Mouse (Mus musculus): ENCODE measurements around the gene Irs1. TPM values are rescaled to one million over a fixed set of nuclear protein-coding genes. Genes with fewer than 3 reads are reported as not detected.
A peak's percentile ranks its signal among the peaks of the same experiment; 100 is the strongest.

The Irs1 gene
- total and polyA plus RNA-seq, 3 experiments = 10.5 to 50.0 (median 39.9) TPM

DNA sequence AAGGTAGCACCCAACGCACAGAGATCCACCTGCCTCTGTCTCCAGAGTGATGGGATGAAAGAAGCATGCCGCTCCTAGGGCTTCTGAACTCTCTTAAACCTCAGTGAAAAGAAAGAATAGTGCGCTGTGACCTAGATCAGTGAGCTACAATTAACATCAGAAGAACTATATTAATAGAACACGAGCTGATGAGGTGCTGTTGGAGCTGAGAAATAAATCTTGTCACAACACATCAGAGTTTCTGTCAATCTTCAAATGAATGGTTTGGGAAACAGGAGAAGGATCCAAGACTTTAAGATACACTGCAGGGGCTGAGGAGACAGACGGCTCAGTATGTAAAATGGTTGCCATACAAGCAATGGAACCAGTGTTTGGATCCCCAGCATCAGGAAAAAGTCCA is 19.0 kb downstream of the Irs1 start:
- Histone ChIP-seq H3K4me1 (ENCODE audit: control insufficient read depth, insufficient read depth, low read length) (peaks cover 6% of the 10 kb centered on the region), H3K36me3 (ENCODE audit: control insufficient read depth, insufficient read depth, low read length) (peaks cover 26% of the 10 kb centered on the region), H3K4me3 (no peak overlapping the region), H3K79me2 (replicated peaks; ENCODE audit: control insufficient read depth, insufficient read depth, low read length) (no peaks in the 10 kb centered on the region), H3K27me3 (ENCODE audit: control insufficient read depth, insufficient read depth, low read length) (no peaks in the 10 kb centered on the region), H3K9ac (ENCODE audit: low read depth, low read length) (no peak overlapping the region), H3K27ac (peak overlapping the region; percentile 58)
- TF ChIP-seq CTCF (IDR thresholded peaks at IDR 0.05) = no peak
- no peak for TF ChIP-seq EP300 (IDR thresholded peaks at IDR 0.05; ENCODE audit: insufficient read depth, low read depth, low read length)
- no peak for TF ChIP-seq POLR2A (IDR thresholded peaks at IDR 0.05; ENCODE audit: insufficient read depth, low read depth, low read length)
- intact Hi-C loops (cut with DNase I) = no loop called here
- WGBS = 61% methylated on average over 5 of the region's 5 CpGs
- no peak for DNase-seq

DNA sequence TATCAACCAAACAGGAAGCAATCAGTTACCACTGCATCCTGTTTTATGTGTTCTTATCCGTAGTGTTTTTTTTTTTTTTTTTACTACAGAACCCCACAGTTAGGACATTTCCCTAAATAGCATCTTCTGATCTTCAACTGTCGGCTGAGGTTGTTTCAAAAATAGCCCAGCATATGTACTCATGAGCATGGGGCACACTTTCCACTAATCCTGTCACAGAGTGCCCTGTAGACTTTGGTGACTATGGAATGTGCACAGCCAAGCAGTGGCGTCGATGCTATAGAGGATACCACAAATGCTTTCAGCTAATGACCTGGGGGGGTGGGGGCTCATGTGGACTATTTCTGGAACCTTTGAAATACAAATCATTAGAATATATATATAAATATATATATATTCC is 23.7 kb downstream of the Irs1 start:
- 11% methylated on average over 4 of the region's 4 CpGs for WGBS
- Histone ChIP-seq H3K36me3 (ENCODE audit: control insufficient read depth, insufficient read depth, low read length) (peaks cover 30% of the 10 kb centered on the region), H3K4me1 (ENCODE audit: control insufficient read depth, insufficient read depth, low read length) (peaks cover 7% of the 10 kb centered on the region), H3K27me3 (ENCODE audit: control insufficient read depth, insufficient read depth, low read length) (no peaks in the 10 kb centered on the region), H3K9ac (ENCODE audit: low read depth, low read length) (no peak overlapping the region), H3K4me3 (no peak overlapping the region), H3K27ac (peak overlapping the region; percentile 60), H3K79me2 (replicated peaks; ENCODE audit: control insufficient read depth, insufficient read depth, low read length) (peaks cover 3% of the 10 kb centered on the region)
- intact Hi-C loops (cut with DNase I) = no loop called here
- no peak for TF ChIP-seq CTCF (IDR thresholded peaks at IDR 0.05)
- TF ChIP-seq EP300 (IDR thresholded peaks at IDR 0.05; ENCODE audit: insufficient read depth, low read depth, low read length) = no peak
- TF ChIP-seq POLR2A (IDR thresholded peaks at IDR 0.05; ENCODE audit: insufficient read depth, low read depth, low read length) = no peak
- no peak for DNase-seq

DNA sequence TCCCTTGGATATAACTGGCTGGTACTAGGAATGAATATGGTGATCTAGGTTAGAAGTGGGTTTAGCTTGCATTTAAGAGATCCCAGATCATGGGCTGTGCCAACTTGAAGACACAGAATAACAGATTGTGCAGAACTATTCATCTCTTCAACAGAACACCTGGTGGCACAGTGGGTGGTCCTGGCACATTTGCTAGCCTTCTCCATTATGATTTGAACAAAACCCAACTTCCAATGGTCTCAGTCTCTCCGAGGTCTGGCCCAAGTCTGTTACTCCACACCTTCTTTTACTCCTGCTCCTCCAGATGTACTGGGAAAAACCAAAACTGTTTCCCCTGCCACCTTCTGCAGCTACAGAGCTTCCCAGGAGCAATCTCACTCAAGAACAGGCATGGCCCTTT is 28.9 kb downstream of the Irs1 start:
- Histone ChIP-seq H3K79me2 (replicated peaks; ENCODE audit: control insufficient read depth, insufficient read depth, low read length) (peaks cover 3% of the 10 kb centered on the region), H3K27me3 (ENCODE audit: control insufficient read depth, insufficient read depth, low read length) (no peaks in the 10 kb centered on the region), H3K9ac (ENCODE audit: low read depth, low read length) (no peak overlapping the region), H3K27ac (peak overlapping the region; percentile 70), H3K36me3 (ENCODE audit: control insufficient read depth, insufficient read depth, low read length) (peaks cover 29% of the 10 kb centered on the region), H3K4me3 (no peak overlapping the region), H3K4me1 (ENCODE audit: control insufficient read depth, insufficient read depth, low read length) (peaks cover 4% of the 10 kb centered on the region)
- 67% methylated on average over 1 of the region's 1 CpGs for WGBS
- no peak for DNase-seq
- TF ChIP-seq POLR2A (IDR thresholded peaks at IDR 0.05; ENCODE audit: insufficient read depth, low read depth, low read length) (no peak), CTCF (IDR thresholded peaks at IDR 0.05) (no peak), EP300 (IDR thresholded peaks at IDR 0.05; ENCODE audit: insufficient read depth, low read depth, low read length) (no peak)
- intact Hi-C loops (cut with DNase I) = no loop called here

DNA sequence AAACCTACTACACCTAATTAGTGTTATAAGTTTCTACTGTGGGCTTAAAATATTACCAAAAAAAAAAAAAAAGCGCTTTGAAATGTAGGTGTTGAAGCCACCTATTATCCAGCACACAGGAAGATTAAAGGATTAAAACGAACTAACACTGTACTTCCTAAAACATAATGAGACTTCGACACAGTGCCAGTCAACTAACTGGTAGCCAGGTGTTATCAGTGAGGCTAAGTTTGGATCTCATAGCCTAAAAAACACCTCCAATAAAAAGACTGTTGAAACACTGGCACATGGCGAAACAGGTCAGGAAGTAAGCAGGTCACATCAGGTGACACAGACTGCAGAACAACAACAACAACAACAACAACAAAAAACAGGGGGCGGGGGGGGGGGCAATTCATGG is 29.6 kb downstream of the Irs1 start:
- Histone ChIP-seq H3K36me3 (ENCODE audit: control insufficient read depth, insufficient read depth, low read length) (peaks cover 26% of the 10 kb centered on the region), H3K27me3 (ENCODE audit: control insufficient read depth, insufficient read depth, low read length) (no peaks in the 10 kb centered on the region), H3K79me2 (replicated peaks; ENCODE audit: control insufficient read depth, insufficient read depth, low read length) (peaks cover 3% of the 10 kb centered on the region), H3K27ac (peak overlapping the region; percentile 70), H3K4me3 (no peak overlapping the region), H3K9ac (ENCODE audit: low read depth, low read length) (no peak overlapping the region), H3K4me1 (ENCODE audit: control insufficient read depth, insufficient read depth, low read length) (peaks cover 2% of the 10 kb centered on the region)
- DNase-seq = no peak
- 56% methylated on average over 5 of the region's 5 CpGs for WGBS
- no peak for TF ChIP-seq CTCF (IDR thresholded peaks at IDR 0.05)
- intact Hi-C loops (cut with DNase I) = no loop called here

DNA sequence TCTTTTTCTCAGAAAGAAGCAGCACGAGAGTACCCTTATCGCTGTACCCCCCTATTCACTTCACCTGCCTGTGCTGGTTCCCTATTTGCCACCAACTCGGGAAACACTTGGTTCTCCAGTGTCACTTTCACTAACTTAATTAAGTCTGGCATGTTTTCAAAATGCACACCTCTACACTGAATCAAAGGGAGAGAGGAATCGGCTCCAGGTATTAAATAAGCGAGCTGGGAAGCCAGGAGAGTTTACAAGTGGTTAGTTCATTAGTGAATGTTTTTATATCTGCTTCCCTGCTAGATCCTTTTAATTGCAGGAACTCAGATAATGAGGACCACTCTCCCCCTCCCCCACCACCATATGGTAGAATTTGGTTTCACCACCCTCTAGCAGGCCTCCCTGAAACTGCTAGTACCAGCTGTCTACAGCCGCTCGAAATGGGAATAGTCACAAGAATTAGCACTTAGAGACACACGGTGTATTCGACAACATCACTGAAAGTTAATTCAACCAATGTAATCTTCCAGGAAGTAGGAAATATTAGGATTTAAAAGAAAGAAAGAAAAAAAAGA is 30.1 kb downstream of the Irs1 start:
- H3K9ac ChIP-seq (ENCODE audit: low read depth, low read length) = no peak overlapping the region
- H3K79me2 ChIP-seq (replicated peaks; ENCODE audit: control insufficient read depth, insufficient read depth, low read length) = peaks cover 3% of the 10 kb centered on the region
- no peaks in the 10 kb centered on the region for H3K27me3 ChIP-seq (ENCODE audit: control insufficient read depth, insufficient read depth, low read length)
- TF ChIP-seq CTCF (IDR thresholded peaks at IDR 0.05) = no peak
- TF ChIP-seq POLR2A (IDR thresholded peaks at IDR 0.05; ENCODE audit: insufficient read depth, low read depth, low read length) = no peak
- TF ChIP-seq EP300 (IDR thresholded peaks at IDR 0.05; ENCODE audit: insufficient read depth, low read depth, low read length) = no peak
- no peak overlapping the region for H3K4me3 ChIP-seq
- H3K4me1 ChIP-seq (ENCODE audit: control insufficient read depth, insufficient read depth, low read length) = peaks cover 2% of the 10 kb centered on the region
- peaks cover 26% of the 10 kb centered on the region for H3K36me3 ChIP-seq (ENCODE audit: control insufficient read depth, insufficient read depth, low read length)
- H3K27ac ChIP-seq = peak overlapping the region; percentile 5
- DNase-seq = no peak
- intact Hi-C loops (cut with DNase I) = no loop called here
- 52% methylated on average over 9 of the region's 9 CpGs for WGBS

DNA sequence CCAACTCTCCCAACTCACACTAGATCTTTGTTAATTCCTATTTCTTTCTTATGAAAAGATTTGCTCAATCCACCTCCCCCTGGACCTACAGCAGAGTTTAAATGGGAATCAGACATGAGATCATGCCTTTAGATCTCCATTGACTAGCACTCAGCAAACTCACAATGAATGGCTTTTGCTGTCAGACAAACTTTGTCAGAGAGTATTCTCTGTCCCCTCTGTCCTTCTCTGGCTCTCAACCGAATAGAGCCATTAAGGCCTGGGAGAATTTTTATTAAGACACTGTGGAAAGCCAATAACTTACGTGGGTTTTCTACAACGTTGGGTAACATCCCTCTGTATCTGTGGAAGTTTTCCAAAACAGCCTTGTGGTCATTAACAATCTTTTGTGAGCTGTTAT is 31.2 kb downstream of the Irs1 start:
- Histone ChIP-seq H3K27me3 (ENCODE audit: control insufficient read depth, insufficient read depth, low read length) (no peaks in the 10 kb centered on the region), H3K36me3 (ENCODE audit: control insufficient read depth, insufficient read depth, low read length) (peaks cover 23% of the 10 kb centered on the region), H3K79me2 (replicated peaks; ENCODE audit: control insufficient read depth, insufficient read depth, low read length) (peaks cover 3% of the 10 kb centered on the region; the same call in 1 of the 2 replicates), H3K27ac (no peak overlapping the region), H3K4me3 (no peak overlapping the region), H3K9ac (ENCODE audit: low read depth, low read length) (no peak overlapping the region), H3K4me1 (ENCODE audit: control insufficient read depth, insufficient read depth, low read length) (peaks cover 2% of the 10 kb centered on the region)
- no peak for DNase-seq
- intact Hi-C loops (cut with DNase I) = no loop called here
- TF ChIP-seq POLR2A (IDR thresholded peaks at IDR 0.05; ENCODE audit: insufficient read depth, low read depth, low read length) (no peak), CTCF (IDR thresholded peaks at IDR 0.05) (no peak), EP300 (IDR thresholded peaks at IDR 0.05; ENCODE audit: insufficient read depth, low read depth, low read length) (no peak)
- 56% methylated on average over 3 of the region's 3 CpGs for WGBS
